Mouse (Mus musculus) kidney, adult 18-20 months (tissue): ENCODE data around the gene Umodl1.

ENCODE experiments used
- DNase-seq: peaks from one replicate; pipeline ENCODE4 v3.0.0; 2021

Gene Umodl1

DNA sequence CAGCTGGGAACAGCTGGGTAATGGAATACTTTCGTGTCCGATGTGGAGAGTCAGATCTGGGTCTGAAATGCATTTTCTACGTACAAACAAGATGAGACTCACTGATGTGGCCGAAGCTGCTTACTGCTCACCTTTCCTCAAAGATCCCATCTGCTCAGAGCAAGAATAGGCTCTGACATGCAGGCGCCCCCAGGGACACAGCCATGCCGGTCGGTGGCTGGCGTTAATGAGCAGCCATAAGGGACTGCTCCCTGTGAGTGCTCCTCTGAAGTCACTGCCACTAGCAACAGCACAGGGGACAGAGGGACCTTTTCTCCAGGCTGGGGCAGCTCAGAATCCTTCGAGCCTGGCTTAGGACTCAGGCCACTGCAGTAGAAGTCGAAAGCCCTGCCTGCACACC lies at the start of gene Umodl1:
Gene Umodl1, plus strand, starts transcription at position 301 of the 400 bp plus-strand sequence.
- DNase-seq, result no peak

DNA sequence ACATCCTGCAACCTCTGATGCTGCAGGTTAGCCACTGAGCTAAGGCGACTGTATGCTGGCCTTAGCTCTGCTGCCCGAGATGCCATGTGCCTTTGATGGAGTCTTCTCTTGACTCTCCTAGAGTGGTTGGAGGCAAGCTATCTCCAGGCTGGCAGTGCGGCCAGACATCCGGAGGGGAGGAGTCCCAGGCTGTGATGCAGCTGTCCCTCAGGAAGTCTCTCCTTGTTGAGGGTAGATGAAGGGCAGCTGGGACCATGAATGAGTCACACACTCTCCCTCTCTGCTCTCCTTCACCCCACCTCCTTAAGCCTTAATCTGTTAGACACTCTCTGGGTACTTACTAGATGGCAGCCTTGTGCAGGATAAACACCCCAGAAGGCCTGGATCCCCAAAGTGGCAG lies 46.9 kb upstream of the Umodl1 start:
- no peak for DNase-seq

DNA sequence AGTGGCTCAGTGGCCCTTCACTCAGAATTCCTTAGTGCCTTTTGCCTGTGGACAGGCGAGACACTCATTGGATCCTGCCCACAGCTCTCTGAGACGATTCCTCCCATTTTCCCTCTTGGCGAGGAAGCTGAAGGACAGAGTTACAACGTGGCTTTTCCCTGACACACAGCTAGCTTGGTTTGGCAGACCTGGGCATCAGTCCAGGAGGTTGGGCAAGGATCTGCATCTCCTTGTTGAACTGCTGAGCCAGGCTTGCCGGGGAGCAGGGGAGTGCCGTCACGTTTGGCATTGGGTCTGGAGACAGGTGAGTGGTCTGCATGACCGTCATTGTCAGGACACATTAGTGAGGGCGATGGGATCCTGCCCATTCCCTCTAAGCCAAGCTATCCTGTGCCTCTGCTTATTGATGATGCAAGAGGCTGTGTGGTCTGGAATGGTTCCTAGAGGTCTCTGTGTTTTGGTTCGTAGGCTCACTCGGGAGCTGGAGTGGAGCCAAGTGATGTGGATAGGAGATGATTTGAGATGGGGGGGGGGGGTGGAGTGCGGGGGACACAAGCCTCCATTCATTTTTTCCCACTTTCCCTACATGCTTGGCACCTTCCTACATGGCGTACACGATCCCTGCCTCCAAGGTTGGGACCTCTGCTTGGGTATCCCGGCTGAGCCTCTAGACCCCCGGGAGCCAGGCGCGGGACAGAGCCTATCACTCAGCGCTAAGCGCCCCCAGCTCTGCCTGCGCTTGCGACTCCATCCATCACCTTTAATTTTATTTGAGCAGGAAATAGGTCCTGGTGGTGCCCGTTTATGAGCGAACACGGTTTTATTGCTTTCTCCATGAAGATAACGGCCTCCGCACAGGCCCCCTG lies 43.3 kb upstream of the Umodl1 start:
- DNase-seq, result peak; percentile 10

DNA sequence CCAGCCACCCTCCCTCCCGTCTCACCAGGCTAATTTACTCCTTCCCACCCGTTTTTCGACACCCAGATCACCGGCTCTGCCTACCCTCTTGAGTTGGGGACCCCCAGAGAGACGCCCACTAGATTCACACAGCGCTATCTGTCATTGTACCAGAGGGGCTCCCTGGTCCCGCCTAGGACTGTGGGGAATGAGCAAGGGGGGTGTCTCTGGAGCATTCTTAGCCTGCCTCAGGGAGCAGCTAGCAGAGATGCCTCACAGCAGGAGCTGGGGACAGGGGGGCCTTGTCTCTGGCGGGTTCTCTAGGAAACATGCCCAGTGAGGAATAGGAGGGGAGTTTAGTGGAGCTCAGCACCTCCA lies 42.7 kb upstream of the Umodl1 start:
- DNase-seq, result no peak

DNA sequence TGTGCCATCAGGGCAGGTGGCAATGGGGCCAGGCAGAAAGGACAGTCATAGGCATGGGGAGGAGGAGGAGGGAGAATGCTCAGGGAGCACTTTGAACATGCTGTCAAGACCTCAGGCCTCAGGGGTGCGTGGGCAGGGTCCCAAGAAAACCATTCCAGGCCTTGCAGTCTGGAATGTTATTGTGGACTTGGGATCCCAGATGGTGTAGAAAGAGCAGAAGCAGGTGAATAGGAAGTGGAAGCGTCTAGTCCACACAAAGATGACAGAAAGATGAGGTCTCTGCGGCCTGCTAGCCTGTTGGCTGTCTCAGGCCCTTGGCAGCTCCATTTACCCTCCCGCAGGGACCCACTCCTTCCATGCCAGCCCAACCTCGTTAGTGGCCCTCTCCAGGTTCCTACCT lies 41.9 kb upstream of the Umodl1 start:
- DNase-seq, result no peak

DNA sequence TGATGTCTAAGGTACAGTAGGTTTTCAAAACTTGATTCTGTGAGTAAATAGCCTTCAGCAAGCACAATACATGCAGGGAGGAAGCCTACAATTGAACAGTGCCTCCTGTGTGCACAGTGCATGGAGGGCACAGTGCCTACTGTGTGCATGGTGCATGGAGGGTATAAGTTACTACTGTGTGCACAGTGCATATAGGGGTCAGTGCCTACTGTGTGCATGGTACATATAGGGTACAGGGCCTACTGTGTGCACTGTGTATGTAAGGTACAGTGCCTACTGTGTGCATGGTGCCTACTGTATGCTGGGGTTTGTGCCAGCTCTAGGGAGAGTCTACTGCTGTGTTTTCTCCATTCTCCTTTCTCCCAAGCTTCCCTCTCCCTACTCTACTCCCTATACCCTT lies 40.2 kb upstream of the Umodl1 start:
- no peak for DNase-seq

DNA sequence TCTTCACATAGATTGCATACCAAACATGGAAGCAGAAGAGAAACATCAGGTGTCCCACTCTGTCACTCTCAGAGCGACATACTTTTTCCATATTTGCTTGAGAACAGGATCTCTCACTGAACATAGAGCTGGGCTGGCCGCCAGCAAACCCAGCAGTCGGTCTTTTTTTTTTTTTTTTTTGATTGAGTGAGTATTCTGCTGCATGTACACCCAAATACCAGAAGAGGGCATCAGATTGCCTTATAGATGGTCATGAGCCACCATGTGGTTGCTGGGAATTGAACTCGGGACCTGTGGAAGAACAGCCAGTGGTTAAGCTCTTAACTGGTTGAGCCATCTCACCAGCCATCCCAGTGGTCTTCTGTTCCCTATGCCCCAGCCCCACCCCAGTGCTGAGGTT lies 30.9 kb upstream of the Umodl1 start:
- DNase-seq, result no peak

DNA sequence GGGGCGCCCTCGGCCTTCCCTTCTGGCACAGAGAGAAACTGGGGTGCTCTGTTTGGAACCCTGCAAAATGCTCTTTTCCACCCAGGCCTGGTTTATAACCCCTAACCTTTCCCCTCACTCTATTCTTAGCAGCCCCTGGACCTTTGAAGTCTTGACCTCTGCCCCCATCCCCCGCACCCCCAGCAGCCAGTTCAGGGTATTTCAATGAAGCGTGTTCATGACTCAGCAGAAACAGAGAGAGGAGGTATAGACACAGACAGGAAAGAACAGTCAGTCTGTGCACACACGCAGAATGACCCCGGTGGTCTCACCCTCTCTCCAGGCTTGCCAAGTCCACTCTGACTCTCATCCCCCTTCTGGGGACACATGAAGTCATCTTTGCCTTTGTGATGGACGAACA lies 23.6 kb upstream of the Umodl1 start:
- no peak for DNase-seq

DNA sequence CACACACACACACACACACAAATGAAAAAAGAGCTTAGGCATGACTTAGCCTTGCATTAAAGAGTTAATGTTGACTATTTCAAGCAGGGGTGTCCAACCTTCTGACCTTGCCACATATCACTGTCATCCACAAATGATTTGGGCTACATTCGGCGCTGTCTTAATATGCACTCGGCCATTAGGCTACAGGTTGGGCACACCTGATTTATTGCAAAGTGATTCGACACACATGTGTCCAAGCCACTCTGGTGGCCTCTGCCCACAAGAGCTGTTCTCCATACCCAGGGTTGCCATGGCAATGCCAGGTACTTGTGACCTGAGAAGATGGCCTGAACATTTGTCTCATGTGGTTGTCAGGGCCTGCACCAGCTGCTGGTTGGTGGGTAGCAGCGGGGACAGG lies 21.6 kb upstream of the Umodl1 start:
- no peak for DNase-seq

DNA sequence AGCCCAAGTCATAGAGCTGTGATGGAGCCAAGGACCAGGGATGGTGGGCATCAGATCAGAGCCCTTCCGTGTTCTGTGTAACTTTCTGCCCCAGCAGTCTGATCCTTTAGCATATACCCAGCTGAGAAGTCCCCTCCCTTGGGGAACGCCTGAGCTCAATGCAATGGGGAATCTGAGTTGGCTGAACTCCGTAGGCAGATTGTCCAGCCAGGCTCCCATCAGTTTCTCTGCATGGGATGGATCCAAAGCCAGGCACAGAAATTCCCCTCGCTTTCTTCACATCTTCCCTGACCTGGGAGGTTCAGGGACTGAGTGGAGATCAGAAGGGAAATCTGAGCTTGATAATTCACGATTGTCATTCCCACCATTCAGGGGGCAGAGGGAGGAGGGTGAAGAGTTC lies 19.1 kb upstream of the Umodl1 start:
- no peak for DNase-seq

DNA sequence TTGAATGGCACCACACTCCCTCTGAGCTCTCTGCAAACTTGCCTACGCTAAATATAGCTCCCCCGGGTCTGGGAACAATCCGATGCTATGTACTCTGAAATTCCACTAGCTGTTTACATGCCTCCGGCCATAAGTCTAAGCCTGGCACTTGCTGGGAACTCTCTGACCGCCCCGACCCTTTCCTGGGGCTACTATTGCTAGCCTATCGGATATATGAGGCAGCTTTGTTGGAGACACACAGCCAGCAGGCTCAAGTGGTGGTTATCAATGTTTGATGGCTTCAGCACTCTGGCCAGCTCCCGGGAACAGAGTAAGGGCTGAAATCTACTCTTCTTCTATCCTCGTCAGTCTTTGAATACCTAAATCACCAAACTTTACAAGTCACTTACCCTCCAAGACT lies 15.9 kb upstream of the Umodl1 start:
- no peak for DNase-seq

DNA sequence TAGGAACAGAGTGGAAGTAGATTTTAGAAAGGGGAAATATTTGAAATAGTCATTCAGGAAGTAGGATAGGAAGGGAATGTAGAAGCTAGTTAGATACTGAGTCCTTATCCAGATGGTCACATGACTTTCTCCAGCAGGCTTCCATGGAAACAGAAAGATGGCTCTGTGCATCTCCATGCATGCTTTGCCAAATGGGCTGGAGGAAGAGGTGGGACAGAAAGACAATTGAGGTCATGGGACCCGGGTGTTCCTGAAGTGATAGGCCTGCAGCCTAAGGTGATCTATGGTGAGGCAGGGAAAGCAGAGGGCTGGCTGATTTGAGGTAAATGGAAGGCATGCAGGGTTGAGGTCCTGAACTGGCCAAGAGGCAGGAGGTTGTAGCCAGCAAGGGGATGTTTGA lies 6.1 kb upstream of the Umodl1 start:
- DNase-seq, result no peak

DNA sequence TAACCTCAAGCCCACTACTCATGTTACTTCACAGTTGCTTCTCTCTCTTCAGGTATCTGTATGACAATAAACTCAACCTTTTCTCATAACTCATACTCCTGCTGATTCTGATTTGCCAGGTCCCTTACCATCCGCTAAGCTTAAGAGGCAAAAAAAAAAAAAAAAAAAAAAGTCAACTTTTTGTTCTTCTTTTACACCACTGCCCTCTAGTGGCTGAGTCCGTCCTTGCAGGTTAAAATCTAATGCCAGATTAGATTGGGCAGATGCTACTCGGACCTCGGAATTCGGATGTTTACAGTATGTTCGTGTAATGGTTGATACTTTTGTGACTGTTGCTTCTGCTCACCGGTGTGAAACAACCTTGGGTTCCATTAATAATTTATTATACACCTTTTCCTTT lies 3.7 kb upstream of the Umodl1 start:
- peak; percentile 68 for DNase-seq

DNA sequence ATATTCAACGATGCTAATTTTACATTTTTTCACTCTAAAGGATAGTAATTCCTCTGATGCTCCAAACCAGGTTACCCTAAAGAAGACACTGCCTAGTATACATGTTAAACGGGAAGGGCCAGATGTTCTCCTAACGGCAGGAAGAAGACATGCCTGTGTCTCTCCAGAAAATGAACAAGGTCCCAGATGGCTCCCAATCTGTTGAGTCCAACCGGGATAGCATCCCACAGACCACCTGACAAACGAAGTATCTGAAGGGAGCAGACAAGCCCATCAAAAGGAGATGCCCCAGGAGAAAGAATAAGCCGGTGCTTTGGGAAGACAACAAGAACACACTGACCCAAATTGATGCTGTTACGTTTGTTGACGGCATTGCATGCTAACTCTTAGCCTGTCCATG lies 2.8 kb upstream of the Umodl1 start:
- no peak for DNase-seq

DNA sequence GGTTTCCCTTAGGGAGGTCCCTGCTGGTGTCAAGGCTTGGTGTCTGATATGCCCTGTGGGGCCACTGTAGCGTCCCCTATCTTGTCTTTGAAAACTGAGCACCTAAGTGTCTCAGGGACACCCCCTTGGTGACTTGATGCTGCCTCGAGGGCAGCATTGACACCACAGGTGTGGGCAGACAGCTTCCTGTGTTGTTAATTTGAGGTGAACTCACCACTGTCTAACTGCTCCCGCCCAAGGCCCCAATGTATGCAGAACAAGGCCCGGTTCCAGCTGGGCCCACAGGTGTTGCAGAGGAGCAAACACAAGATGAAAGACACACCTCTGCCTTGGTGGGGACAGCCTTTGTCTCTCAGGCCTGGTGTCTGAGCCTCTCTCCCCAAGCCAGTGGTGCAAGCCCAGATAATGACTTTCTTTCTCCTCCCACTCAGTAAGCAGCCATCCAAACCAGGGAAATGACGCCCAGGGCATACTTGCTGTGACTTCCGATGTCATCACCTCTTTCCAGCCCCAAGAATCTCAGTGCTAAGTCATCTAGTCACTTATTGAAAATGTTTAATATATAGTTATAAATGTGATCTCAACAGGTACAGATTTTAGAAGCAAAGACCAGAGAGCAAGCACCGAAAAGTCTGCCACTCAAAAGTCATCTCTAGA lies 7.6 kb downstream of the Umodl1 start:
- DNase-seq, result no peak

DNA sequence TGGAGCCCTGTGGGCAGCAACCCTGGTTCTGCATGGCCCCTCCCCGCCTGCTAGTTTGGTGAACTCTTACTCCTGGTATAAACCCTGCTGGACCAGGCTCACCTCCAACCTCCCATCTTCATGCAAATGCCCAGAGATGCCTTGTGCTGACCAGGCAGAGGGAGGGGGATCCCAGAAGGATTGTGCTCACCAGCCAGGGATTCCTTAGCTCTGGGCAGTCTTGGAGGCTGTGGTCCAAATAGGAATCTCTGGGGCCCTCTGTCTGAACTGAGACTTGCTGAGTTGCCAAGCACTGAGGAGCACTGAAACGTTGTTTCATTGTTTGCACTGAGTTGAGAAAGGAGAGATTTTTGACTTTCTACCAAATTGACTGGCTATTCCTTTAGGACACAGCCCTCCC lies 8.4 kb downstream of the Umodl1 start:
- no peak for DNase-seq

DNA sequence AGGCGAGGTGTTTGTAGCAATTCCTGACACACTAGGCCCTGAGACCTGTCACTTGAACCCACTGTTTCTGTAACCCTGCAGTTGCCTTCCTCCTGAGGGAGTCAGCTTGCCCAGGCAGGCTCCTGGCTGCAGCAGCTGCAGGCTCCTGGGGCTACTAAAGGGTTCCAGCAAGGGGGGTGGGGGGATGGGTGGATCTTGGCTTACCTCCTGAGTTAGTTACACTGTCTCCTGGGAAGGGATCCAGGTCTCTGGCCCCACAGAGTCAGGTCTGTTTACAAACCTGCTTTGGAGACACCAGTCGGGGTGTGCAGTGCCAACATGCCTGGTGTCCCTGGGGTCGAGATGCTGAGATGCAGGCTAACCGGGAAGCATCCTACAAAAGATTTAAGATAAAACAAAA lies 15.5 kb downstream of the Umodl1 start:
- no peak for DNase-seq

DNA sequence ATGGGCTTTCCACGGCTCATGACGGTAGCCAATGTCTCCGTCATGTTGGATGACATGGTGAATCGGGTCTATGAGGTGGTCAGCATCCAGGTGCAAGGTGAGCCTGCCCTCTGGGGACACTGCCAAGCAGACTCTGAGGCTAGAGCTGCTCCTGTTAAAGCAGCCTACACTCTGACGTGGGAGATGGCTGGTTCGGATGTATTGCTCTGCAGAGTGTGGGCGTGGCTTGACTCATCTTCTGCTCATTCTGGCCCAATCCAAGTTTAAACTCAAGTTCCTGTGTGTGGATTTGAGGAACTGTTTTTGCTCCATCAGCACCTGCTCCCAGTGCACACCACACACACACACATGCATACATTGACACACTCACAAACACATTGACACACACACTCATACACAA lies 17.4 kb downstream of the Umodl1 start:
- no peak for DNase-seq

DNA sequence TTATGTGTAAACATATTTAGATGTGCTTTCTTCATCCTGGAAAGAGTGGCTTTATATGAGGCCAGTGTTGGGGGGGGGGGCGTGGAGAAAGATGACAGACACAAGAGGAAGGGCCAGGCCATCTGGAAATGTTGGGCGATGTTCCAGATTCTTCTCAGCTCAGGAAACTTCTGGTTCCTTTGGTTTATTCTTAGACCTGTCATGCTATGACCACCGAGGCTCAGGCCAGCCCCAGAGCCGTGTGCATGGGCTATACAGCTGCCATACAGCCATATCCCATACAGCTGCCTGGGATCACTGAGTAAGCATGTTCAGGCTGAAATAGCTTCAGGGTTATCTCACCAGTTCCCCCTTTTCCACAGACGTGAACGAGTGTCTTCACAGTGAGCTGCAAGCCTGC lies 18.9 kb downstream of the Umodl1 start:
- no peak for DNase-seq

DNA sequence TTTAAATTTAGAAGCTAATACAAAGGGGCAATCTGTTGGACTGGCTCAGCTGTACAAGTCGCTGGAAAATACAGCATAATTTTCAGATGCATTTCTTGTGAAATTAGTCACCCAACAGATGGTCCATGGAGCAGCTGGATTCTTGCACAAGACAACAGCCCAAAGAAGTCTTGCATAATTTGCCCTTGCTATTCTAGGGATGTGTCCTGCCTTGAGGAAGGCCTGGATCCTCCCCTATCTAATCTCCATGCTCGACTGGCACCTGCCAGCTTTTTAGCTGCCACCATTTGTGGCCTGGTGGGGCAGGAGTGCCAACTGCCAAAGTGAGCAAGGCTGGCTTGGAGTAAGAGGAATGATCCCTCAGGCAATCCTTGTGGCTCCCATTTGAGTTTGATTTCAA lies 22.9 kb downstream of the Umodl1 start:
- DNase-seq, result no peak

DNA sequence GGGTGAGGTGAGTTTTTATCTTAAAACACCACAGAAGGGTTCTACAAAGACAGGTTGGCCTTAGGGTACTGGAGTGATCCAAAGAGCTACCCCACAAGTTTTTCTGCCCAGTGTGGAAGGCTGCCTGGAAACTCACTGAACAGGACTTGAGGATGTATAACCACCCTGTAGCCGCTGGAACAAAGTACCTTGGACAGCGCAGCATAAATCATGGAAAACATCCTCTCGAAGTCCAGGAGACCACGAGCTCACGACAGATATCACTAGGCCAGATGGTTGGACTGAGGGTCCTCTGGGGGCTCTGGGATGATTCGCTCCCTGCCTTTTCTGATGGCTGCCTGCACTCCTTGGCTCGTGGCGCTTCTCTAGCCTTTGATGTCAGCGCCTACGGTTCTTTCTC lies 24.1 kb downstream of the Umodl1 start:
- DNase-seq, result no peak

DNA sequence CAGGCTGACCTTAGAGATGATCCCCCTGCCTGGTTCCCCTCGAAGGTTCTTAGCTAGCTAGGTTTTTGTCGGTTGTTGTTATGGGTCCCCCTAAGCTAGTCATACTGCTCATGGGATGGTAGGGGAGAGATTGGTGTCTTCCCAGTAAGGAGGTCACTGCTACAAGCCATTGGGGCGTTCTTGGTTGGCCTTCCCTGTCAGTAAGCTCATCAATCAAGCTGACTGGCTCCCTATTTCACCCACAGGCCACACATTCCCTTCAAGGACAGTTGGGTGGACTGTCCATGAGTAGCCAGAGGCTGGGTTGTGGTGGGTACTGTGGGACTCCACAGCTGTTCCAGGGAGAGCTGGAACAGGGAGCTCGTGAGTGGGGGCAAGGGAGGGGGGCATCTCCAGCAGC lies 29.1 kb downstream of the Umodl1 start:
- no peak for DNase-seq

DNA sequence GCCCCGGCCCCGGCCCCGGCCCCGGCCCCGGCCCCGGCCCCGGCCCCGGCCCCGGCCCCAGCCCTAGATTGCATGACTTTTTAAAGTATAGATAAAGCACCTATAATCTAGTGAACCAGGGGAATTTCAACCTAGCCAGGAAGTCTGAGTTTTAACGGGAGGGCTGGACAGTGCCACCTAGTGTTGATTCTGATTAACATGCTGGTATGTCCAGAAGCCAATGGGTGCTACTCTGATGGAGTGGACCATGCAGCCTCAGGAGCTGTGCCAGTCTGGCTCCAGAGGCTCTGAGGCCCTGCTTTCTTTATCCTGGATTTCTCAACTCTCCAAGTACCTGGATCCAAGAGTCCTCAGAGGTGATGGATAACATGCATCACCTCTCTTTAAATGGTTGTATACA lies 35.8 kb downstream of the Umodl1 start:
- DNase-seq, result peak; percentile 11

DNA sequence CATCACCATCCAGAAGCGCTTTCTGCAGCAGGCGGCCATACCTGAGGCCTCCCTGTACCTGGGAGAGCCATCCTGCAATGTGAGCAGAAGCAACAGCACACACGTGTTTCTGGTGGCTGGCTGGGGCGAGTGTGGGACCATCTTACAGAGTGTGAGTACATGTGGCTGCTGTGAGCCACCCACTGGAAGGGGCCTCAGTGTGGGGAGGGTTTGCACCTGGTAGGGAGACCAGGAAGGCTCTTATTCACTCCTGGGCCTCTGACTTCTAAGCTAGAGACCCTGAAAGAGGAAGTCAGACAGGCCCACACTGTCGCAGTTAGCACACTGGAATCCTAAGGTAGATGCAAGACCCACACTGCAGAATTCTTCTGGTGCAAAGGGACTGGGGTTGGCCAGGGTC lies 41.9 kb downstream of the Umodl1 start:
- DNase-seq, result no peak

DNA sequence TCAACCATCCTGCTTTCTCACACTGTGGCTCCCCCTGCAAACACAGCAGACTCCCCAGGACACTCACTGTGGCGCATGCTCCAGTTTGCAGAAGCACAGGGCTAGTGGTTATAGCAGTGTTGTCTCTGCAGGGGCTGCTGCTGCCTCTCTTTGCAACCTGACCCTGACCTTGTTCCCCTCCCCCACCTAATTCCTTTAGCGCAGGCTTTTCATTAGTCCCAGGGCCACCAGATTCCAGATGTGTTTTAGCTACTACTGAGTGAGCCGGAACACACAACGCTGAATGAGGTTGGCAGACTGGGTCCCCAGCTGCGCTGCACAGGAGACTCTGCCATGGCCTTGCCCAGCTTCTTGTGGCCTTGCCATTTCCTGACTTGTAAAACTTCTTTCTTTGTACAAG lies 46.5 kb downstream of the Umodl1 start:
- DNase-seq, result no peak
